Mouse (Mus musculus) adrenal gland, postnatal 10 days (tissue): ENCODE results near the gene Dync2li1. TPM values are rescaled to one million over a fixed set of nuclear protein-coding genes. Genes with fewer than 3 reads are reported as not detected.

ENCODE experiments used
- DNase-seq: peaks from one replicate; pipeline ENCODE4 v3.0.0; 2021; ENCODE audit warnings: mixed read lengths
- total RNA-seq, 2 experiments: library from RNA; stranded (reverse); gene quantifications; 2 replicates each; pipeline ENCODE4 v1.2.3; 2021

The Dync2li1 gene
- total RNA-seq, 2 experiments from 2014 or later, result 14.6 to 17.9 TPM

DNA sequence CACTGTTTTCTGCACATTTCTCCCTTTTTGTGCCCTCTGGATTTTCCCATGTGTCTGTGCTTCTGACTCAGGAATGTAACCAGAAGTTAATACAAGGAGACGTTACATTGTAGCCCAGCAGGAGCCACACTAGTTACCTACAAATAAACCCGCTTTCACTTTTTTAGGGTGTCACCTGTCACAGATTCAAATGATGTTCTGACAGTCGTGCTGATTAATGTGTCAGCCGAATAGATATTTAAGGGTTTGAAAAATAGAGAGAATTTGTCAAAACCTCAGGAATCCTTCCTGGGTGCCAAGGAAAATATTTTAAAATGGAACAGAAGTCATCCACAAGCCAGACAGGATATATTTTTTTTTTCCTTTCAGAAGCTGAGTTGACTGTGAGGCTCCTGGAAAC is 59.0 kb downstream of the Dync2li1 start:
- no peak for DNase-seq

DNA sequence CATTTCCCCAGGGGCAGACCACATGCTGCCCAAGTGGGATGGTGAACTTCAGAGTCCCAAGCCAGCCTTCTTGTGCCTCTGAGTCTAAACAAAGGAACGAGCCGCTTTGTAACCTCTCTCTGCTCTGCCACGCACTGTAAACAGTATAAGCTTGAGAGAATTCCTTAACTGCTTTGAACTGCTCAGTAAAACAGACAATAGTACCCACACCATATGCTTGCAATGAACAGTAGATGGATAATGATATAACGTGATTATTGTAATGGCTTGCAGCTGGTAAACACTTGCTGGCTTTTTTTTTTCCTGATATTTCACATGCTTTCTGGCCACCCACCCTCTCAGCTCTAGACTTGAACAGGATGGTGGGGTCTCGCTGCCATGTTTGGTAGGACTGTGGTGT is 61.7 kb downstream of the Dync2li1 start:
- DNase-seq, result no peak

DNA sequence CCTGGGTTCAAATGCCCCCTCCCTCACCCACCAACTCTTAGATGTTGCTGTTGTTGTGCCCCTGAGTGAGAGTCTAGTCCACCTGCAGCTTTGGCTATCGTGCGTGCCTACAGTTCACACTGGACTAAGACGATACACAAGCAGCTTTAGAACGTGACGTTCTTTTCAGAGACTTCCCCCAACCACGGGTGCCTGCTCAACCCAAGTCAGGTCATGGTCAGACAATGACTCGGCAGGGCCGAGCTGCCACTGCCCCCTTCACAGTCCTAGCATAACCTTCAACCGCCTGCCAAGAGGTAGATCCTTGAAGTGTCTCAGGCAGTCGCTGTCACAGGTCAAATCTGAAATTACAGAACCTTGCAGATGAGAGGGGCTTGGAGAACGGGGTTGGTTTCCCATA is 62.5 kb downstream of the Dync2li1 start:
- DNase-seq, result peak; percentile 49

DNA sequence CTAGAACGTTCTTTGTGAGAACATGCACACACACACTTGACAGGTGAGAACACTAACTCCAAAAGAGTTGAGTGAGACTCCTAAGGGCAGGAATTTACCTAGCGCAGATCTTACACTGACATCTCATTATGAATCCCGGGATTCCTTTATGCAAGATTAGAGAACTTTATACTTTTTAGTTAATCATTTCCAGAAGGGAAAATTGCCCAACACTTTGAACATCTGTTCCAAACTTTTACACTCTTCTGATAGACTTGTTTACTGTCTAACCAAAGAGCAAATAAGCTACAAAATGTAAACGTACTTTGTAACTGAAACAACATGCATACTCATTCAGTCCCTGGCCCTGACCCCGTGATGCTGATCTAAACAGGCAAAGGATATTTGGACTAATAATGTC is 63.0 kb downstream of the Dync2li1 start:
- no peak for DNase-seq

DNA sequence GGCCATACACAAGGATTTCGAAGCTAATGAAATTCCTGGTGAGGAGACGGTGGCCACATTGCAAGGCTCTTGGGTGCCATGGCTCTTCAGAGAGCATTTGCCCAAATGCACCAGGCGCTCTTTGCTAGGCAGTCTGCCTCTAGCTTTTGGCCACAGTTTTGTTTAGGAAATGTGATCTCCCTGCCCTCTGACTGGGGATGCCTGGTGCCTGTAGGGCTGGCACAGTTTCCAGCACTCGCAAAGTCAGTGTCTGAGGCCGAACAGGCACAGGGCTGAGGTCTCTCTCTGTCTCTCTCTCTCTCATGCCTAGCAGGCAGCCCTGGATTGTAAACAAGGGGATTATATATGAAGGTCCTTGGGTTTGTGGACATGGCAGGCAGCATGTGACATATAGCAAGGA is 63.8 kb downstream of the Dync2li1 start:
- no peak for DNase-seq

DNA sequence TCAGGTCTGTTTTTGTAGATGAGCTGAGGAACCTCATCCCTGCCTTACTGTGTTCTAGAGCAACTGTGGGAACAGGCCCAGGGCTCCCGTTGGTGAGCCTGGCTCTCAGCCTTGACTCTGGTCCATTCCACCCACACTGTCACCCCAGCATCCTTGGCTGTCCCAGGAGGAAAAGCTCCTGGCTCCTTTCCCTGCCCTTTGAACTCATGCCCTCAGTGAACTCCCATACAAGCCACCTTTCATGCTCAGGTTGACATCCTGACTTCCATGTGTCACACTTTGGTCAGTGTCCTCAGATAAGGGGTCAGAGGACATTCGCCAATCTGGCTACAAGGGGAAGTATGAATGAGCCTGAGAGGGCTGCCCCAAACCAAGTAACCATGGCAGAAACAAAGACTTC is 67.4 kb downstream of the Dync2li1 start:
- peak; percentile 27 for DNase-seq

DNA sequence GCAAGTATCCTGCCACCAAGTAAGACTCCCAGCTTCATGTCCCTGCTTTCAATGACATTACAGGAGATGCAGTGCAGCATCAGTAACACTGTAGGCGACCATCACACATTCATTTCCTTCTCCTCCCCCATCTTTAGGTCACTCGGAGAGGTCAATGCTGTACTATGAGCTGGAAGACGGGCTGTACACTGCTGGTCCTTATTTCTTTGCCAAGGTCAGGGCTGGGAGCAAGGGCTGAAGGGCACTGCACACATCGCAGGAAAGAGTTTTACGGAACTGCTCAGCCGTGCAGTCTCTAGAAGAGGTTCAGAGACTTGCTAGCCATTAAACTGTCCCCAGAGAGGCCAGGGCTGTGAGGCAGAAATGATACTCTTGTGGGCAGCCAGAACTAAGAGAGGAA is 70.2 kb downstream of the Dync2li1 start:
- no peak for DNase-seq

DNA sequence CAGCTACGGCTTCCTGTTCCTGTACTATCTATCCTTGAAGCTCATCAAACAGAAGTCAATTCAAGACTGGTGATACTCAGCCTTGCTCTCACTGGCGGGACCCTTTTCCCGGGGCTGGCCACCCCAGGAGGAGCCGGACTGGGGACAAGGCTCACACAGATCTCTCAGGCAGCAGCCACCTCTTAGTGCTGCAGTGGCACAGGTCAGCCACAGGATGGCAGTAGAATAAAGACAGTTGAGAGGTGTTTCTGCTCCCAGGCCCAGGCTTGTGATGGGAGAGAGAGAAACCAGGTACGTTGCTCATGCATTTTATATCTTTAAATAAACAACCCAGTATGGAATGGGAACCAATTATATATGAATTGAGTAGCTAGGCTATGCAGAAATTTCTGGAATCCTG is 72.4 kb downstream of the Dync2li1 start:
- peak; percentile 65 for DNase-seq

Other genes with a start within 250 kb of the Dync2li1 start
- 10 to 100 TPM; 13.0 to 18.4 TPM for gene Thada, start 160.3 kb upstream of the Dync2li1 start, total RNA-seq
- 1 to 10 TPM; 7.4 to 7.6 TPM for gene Plekhh2, start 114.6 kb upstream of the Dync2li1 start, total RNA-seq
- gene Abcg8, start 49.8 kb downstream of the Dync2li1 start, total RNA-seq, result 10 to 100 TPM in 1 of 2 experiments, 1 to 10 TPM in 1; 8.9 to 23.3 TPM
- 10 to 100 TPM in 1 of 2 experiments, 1 to 10 TPM in 1; 9.3 to 16.9 TPM for gene Abcg5, start 56.5 kb downstream of the Dync2li1 start, total RNA-seq
- 100 to 1,000 TPM in 1 of 2 experiments, 10 to 100 TPM in 1; 88.9 to 101 TPM for gene Lrpprc, start 164.3 kb downstream of the Dync2li1 start, total RNA-seq